Mouse (Mus musculus): ENCODE measurements around the gene Gsk3b.

The Gsk3b gene

DNA sequence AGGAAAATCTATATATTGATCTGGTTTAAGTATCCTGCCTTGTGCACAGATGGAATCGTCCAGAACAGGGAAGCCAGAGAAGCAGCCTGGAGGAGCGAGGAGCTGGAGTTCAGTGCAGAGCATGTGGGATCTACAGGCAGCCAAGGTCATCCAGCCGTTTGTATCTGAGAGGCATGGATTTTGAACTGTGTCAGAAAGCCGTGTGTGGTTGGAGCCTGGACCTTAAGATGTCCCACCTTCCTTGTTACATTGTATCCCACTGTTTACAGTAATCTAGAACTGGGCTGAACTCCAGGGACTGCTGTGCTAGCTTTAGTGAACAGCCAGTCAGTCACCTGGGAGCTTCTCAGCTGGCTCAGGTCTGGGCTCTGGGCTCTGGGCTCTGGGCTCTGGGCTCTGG lies 197.7 kb downstream of the Gsk3b start:
- DNase-seq, result no peak

DNA sequence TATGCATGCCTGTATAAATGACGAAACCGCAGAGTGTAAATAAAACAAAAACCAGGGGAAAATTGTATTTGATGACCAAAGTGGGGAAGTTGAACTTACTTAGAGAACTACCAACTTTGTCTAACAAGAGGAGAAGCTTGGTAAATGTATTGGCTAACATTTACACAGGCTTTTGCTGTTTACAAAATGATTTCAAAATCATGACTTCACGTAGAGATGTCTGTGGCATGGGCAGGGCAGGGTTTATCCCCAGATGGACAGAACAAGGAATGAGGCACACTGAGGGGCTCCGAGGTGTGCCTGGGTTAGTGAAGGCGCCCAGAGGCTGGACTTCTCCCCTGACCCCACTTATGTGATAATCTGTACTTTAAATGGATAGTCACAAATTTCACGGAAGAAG lies 198.6 kb downstream of the Gsk3b start:
- DNase-seq, result no peak

- DNase-seq, result no peak
Measured at GRCm38 (mm10) chr16:38287762-38288161, 199.0 kb downstream of the Gsk3b start.

DNA sequence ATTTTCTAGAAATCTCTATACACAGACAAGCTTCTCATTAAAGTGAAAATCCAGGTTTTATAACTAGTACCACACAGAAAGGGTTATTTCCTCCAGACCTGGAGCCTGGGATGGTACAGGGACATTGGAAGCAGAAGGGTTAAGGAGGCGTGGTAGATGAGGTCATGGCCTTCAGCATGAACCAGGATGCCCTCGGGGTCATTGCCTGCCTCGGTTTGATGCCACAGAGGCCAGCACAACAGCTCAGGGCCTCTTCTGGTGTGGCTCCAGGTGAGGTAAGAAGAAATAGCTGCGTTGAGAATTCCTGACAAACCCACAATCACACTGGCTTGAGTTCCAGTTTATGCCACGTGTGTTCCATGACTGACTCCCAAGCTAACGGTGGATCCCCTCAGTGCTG lies 200.1 kb downstream of the Gsk3b start:
- DNase-seq, result no peak

DNA sequence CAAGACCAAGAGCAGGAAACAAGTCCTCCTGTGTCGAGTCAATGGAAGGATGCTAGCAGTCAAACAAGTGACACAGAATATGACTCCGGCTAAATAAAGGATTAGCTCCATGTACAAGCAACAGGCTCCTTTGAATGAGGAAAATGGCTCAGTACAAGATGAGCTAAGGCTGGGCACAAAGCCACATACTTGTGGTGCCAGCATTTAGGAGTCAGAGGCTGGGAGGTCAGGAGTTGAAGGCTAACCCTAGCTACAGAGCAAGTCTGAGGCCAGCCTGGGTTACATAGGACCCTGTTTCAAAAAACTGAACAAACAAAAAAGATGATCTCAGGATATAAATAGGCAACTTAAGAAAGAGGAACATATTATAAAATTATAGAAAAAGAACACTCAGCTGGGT lies 201.3 kb downstream of the Gsk3b start:
- DNase-seq, result no peak

- no peak for DNase-seq
Measured at GRCm38 (mm10) chr16:38294685-38295348, 206.0 kb downstream of the Gsk3b start, which contains the start of gene Nr1i2. Nr1i2 (minus strand) TSS chr16:38294824.

DNA sequence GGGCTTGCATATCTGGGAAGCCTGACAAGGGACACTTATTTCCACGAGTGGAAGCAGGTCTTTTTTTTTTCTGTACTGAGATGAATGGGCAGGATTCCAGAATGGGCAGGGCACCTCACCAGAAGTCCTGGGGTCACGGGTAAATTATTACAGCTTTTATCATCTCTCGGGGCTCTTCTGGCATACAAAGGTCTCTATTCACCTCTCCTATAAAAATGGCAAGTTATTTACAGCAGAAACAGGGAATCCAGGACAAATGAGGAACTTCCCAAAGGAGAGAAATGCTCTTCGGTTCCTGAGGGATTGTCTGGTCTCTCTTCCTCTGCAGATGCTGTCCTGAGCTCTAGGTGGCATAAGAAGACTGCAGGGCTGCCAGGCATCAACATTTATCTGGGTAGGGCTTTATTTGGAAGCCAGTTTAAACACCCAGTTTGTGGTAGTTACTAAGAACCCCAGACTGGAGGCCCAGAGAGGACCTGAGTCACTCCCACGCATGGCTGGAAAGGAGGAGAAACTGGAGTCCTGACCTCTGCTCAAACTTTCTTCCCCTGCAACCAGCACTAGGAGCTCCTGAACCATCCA lies 206.6 kb downstream of the Gsk3b start:
- DNase-seq, result no peak

Measured in lung, postnatal 14 days (tissue).